Mouse (Mus musculus): ENCODE data around the gene Ccdc114.

The Ccdc114 gene

GRCm38 (mm10) chr7:45986893-45987292, 63.0 kb downstream of the Ccdc114 start:
- DNase-seq (ENCODE audit: low read depth), result no peak

GRCm38 (mm10) chr7:45988344-45988743, 64.5 kb downstream of the Ccdc114 start:
- no peak for DNase-seq (ENCODE audit: low read depth)

GRCm38 (mm10) chr7:45992470-45992869, 68.6 kb downstream of the Ccdc114 start:
- peak; percentile 43 for DNase-seq (ENCODE audit: low read depth)
